Mouse (Mus musculus) heart, adult 9 months (tissue): ENCODE data around the gene Lipc.
"Not testable (repeated sequence)": the region's sequence is repeated elsewhere in the genome, so short reads cannot be mapped to it uniquely, and the experiment has no call there.

Experiments used
- DNase-seq, 2 experiments: peaks; one replicate each; pipeline ENCODE4 v3.0.0; 2022; ENCODE audit warnings: low spot score in 2 of 2

Gene Lipc

DNA sequence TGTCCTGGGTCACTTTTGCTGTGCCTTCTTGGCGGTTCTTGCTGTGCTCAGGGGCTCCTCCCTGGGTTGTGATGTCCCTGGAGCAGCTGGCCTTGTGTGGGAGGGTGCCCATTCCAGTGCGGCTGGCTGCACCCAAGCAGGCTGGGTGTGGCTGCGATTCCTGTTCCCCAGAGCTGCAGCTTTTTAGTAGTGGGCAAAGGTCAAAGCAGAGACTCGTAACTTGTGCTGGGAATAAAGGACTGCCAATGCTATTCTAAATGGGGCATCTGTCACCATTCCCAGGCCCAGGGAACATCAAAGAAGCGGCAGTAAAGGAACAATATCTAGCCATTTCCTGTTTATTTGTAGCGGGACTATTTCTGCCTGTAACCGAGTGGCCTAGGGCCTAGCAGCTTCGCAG, 88.7 kb downstream of the Lipc start:
- peak; percentile 34 to 48 for DNase-seq

DNA sequence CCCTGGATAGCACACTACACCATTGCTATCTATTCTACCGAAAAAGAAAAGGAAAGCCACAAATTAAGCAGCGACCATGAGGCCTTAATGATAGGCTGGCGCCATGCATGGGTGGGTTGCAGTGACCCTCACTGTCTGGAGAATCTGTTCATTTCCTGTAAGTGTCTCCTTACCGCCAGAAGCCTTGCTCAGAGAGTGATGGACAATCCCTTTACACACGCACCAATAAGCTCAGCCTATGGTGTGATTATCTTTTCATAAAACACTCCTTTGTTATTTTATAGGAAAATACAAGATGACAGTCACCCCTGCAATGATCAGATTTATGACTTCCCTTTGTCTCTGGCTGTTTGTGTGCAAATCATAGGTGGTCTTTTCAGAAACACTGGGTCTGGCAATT, 92.8 kb downstream of the Lipc start:
- DNase-seq: no peak

DNA sequence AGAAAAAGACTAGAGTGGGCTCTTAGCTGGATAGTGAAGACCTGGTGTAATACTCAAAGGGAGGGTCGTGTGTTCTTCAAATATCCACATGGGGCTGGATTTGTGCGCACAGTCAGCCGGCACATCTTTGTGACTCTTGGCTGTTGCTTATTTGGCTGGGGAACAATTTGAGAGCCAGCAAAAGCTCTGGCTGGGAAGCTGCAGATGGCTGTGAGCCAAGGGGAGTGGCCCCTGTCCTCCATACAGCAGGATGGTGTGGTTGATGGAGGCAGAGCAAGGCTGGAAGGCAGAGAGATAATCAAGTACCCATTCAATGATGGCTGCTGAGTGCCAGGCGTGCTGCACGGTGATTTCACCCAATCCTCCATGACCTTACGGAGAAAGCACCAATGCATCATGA, 96.2 kb downstream of the Lipc start:
- peak in 1 of 2 experiments; percentile 28 for DNase-seq

DNA sequence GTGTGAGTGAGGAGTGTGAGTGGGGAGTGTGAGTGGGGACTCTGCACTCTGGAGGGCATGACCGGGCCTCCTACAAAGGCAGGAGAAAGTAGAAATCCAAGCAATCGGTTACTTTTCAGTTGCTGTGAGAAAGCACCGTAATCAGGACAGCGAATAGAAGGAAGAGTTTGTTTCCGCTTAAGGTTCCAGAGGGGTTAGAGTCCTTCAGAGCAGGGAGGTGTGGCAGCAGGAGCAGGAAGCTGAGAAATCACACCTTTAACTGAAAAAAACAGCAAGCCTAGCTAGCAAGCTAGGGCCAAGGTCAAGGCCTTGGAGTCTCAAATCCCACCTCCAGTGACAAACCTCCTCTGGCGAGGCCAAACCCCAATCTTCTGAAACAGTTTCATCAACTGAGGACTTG, 97.1 kb downstream of the Lipc start:
- no peak for DNase-seq

DNA sequence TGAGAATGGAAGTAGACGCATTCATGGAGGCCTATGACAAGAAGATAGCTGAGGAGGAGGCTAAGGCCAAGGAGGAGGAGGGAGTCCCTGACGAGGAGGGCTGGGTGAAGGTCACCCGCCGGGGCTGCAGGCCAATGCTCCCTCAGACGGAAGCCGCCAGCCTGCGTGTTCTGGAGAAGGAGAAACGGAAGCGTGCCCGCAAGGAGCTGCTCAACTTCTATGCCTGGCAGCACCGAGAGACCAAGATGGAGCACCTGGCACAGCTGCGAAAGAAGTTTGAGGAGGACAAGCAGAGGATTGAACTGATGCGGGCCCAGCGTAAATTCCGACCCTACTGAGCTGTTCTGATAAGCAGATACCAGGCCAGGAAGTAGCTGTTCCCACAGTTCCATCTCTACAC, 98.9 kb downstream of the Lipc start:
- DNase-seq: not testable (repeated sequence)

DNA sequence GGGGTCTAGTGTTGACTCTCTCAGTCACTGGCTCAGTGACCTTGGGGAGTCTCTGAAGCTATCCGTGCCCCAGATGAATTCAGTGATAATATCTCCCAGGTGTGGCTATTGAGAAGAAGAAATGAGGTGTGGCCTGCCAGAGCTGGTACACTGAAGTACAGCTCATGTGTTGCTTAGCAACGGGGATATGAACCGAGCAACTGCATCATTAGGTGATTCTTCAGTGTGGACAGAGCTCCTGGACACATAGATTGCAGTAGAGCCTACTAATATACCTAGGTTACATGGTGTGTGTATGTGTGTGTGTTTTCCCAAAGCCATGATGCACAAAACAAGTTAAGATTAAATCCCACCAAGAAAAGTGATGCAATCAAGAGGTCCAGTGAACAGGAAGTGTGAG, 100.5 kb downstream of the Lipc start:
- DNase-seq: no peak

DNA sequence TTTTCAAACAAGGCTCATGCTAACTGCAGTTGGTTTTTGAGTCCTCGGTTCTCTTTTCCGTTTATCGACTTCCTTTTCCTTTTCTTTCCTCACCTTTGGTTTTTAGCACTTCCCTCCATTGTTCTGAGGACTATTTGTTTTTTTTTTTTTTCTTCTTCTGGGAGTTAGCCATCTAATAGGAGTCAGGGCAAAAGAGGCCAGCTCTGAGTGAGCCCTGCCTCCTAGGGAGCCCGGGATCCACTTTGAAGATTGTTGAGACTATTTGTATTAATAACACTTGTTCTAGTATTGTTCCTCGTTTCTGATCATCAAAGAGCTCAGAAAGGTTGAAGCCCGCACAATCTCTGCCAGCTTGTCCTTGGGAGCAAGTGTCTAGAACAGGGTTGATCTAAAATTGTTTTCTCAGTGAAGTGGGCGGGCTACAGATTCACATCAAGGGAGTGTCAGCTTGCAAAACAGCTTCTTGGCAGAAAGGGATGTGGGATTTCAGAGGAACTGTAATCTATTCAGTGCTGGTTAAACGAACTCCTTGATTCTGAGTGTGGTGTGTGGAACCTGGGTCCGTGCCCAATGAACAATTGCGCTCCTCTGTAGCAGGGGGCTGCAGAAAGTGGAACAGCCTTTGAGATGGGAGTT, 103.8 kb downstream of the Lipc start:
- peak; percentile 30 for DNase-seq

DNA sequence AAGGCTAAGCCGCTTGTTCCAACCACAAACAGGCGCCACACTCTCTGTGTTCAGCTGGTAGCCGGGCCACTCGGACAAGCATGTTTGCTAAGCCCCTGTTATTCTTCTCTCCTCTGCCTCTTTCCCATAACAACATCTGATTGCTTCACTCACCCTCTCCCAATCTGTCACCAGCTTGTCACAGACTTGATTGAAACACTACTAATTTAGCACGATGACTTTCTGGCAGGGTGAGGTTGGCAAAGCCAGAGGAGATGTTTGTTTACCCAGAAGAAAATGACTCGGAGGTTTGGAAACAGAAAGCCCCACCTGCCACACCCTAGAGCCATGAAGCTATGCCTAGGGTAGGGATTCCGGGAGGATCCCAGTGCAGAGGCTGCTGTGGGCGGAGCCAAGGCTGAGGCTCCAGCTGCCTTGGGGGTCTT, 104.4 kb downstream of the Lipc start:
- peak; percentile 34 to 40 for DNase-seq

DNA sequence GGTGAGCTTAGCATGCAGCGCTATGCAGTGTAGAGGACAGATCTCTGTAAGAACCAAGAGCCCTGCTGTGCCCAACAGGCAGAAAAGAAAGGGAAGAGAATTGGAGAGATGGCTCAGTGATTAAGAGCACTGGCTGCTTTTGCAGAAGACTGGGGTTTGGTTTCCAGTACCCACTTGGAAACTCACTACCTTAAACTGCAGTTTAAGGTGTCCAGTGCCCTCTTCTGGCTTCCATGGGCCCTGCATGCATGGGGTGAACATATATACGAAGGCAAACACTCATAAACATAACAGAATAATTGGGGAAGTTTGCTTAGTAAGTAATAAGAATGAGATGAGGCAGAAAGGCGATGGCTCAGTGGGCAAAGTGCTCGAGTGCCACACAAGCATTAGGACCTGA, 108.8 kb downstream of the Lipc start:
- no peak for DNase-seq

DNA sequence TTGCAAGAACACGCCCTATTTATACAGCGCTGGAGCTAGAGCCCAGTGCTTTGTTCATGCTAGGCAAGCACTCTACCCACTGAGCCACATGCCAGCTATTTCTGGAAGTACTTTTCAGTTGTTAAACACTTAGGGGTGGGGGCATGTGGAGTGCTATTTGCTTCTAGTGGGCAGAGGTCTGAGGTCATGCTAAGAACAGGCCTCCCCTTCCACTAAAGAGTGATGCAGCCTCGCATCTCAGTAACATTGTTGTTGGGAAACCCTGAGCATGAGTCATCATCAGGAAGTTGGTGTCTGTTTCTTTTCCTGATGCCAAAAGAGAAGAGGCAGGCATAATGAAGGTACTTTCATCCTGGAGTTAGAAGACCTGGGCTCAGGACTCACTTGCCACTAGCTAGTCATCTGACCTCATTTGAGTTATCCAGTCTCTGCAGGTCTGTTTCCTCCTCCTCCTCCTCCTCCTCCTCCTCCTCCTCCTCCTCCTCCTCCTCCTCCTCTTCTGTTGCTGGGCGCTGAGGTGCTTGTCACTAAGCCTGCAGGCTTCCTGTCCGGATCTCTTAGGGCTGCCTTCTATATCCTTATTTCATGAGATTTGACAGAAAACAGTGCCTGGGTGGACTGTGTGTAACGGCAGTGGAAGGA, 109.6 kb downstream of the Lipc start:
- DNase-seq: peak; percentile 24 to 29

DNA sequence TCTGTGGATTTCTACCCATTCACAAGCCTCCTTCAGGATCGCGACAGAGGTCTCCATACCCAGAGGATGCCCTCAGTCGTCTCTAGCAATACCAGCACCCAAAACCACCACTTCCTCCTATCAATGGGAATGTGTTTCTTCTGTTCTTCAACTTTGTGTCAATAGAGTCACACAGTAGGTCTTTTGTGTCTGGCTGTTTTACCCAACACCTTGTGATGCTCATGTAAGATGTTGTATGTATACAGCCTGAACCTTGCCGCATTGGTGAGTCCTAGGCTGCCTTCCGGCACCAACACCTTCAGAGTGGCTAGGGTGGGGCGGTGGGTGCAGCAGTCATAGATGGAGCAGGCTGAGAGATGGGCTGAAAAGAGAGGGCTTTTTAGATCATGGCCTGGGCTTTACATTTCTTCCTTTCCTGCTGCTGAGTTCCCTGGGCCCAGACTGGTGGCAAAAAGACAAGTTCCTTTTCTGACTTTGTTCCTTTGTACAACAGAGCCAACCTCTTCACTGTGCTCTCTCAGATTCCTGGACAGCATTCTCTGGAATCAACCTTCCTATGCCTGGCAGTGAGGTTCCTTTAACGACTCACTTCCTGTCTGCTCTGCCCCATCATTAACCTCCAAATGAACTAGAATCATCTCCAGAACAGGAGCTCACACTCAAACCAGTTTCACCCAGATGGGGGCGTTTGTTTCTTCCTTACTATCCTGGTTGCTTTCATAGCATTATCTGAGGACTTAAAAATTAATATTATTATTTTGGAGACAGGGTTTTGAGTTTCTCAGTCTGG, 110.4 kb downstream of the Lipc start:
- no peak for DNase-seq

DNA sequence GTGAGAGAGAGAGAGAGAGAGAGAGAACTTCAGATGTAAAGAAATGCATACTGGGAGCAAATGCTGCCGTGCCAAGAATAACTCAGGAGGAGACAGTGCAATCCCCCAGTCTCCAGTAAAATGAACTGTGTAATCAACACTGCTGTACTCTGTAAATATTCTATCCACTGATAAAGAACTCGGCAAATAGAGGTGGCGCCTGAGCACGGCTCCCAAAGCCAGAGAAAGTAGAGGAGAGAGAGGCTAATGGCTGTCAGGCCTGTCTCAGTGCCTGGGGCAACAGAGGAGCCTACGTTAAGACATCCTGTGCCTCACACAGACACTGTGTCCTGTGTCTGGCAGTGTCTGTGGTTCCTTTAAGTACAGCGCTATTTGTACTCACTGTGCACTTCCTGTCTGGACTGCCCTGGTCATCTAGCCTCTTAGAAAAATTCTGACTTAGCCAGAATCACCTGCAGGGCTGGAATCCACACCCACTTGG, 111.1 kb downstream of the Lipc start:
- peak; percentile 17 to 33 for DNase-seq

DNA sequence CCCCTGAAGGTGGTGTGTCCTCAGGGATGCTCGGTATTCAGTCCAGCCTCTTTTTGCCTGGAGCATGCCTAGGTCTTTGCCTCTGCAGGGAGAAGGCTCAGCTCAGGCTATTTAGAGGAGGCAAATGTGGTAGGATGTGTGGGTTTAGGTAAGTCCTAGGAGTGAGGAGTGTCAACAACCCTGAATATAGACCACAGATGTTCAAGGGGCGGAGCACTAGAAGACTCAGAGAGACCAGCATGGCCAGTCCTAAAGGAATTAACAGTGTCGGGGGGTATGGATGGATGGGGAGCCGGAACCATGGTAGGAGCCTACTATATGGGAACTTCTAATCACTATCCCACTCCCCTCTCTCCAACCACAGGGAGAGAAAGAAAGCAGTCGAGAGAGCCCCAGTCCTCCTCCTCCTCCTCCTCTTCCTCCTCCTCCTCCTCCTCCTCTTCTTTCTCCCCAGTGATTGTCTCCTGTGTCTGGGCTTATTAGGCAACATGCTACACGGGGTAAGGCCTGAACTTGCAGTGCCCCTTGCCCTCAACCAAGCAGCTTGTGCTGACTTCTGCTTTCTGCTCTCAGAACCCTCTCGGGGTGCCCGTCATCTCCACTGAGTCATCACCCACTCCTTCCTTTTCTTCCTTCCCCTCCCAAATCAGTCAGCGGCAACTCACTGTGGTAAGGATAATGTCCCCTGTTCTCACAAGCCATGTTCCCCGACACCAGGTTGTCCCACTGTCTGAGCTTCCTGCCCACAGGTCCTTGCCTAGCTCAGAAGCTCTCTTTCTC, 113.7 kb downstream of the Lipc start:
- DNase-seq: peak; percentile 34 to 55

DNA sequence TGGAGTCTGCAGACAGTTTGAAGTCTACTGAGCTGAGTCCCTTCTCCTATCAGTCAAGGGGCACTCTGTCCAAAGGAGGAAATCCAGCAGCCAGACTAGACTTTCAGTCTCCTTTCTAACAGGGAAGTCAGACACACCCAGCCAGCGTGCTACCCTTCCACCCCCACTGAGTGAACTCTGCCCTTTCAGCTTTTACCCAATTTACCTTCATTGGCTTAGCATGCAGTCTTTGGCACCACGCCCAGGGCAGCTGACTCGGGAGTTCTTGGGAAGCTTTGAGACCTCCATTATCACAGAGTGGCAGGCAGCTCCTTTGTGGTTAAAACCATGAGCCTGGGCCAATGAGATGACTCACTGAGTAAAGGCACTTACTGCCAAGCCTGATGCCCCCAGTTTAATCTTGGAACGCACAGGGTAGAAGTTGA, 117.3 kb downstream of the Lipc start:
- DNase-seq: peak; percentile 76 to 77

DNA sequence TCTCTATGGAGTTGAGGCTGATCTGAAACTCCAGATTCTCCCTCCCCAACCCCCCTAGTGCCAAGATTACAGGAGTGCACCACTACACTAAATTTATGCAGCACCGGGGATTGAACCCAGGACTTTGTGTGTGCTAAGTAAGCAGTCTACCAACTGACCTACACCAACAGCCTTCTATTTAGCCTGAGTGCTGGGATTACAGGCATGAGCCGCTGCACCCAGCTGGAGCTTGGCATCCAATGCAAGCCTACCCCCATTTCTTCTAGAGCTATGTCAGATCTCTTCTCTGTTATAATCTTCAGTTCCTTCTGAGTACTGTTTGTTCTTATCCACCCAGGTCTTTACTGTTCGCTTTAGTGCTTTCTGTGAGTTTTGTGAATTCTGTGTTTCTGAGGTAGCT, 117.8 kb downstream of the Lipc start:
- DNase-seq: no peak

DNA sequence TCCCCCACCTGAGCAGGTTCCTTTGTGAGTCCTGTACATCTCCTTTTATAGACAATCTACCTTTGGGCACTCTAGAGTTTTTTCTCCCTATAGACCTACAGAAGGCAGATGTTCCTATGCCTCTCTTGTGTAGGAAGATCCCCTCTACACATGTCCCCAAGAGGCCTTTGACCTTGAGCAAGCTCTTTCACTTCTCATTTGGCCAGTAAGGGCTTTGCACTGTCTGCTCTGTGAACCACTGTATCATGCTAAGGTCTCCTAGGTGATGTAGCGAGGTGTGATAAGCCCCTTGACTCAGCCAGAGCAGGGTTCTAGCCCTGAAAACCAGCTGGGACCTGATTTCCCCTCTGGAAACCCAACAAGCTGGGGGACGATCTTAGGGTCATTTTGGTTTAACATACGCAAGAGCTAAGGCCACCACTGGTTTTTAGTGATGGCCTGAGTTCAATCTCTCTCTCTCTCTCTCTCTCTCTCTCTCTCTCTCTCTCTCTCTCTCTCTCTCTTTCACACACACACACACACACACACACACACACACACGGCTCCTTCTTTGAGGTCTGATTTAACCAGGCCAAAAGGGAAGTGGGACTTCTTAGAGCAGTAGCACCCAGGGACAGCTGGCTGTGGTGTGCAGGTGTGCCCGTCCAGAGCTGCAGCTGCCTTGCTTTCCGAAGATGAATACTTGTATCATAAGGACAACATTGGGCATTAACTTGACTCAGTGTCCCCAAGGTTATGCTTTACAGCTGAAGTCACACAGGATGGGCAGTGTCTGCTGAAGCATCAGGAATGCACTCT, 118.7 kb downstream of the Lipc start:
- DNase-seq: no peak

DNA sequence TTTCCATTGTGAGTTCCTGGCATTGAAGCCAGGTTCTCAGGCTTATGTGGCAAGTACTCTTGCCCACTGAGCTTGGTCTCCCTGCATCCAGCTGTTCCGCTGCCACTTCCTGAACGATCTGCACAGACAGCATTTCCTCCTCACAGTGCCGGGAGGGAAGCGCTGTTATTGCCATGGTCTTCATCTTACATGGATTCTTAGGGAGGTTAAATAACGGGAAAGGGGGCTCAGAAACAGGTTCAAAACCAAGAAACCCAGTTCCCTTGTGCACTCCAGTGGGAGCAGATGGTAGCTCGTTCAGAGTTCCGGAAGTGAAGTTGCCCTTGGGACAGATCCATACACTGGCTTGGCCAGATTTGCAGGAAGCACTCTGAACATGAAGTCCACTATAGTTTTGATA, 119.8 kb downstream of the Lipc start:
- peak in 1 of 2 experiments; percentile 15 for DNase-seq

DNA sequence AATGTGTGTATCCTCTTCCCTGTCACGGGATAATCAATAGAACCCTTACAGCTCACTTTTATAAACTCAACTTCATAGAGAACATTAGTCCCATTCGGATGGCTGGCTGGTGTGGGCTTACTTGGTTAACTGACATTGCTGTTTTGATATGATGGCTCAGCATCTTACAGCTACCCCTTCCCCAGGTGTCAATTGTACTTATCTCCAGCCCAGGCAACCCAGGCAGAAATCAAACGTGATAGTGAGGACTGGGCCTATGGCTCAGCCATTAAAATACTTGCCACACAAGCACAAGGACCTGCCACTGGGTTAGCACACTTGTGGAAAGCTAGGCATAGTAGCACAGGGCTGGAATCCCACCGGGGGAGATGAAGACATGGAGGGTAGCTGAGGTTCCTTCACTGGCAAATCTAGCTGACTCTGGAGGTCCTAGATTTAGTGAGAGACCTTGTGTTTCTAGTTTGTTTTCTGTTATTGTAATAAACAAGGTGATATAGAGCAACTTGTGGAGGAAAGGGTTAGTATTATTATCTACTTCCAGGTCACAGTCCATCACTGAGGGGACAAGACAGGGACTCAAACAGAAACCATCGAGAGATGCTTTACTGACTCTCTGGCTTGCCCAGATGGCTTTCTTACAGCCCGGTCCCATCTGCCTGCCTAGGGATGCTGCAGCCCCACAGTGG, 121.0 kb downstream of the Lipc start:
- no peak for DNase-seq

DNA sequence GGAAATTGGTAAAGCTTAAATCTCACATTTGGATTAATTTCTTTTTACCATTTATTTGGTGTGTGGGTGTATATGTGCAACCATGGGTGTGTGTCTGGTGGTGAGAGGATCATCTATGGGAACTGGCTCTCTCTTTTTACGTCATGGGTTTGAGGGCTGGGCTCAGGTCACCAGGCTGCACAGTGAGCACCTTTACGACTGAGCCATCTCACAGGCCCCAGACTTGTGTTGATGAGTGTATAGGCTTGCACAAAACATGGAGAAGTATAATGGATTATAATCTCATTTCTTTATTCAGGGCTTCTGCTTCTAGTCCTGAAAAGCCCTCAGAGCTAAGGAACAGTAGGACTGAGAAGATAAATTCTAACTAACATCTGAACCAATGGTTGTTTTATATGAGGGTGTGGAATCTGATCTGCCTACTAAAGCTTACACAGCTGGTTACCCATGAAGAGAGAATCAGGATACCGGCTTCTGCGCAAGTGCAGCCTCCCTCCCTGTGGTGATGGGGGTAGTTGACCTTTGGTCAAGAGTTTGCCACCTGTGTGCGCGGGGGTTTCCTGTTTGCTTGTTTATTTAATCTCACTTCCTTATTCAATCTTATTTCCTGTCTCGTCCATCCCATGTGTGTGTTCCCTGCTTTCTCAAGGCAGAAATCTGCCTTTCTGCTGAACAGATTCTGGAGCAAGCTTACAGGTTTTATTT, 122.1 kb downstream of the Lipc start:
- no peak for DNase-seq

DNA sequence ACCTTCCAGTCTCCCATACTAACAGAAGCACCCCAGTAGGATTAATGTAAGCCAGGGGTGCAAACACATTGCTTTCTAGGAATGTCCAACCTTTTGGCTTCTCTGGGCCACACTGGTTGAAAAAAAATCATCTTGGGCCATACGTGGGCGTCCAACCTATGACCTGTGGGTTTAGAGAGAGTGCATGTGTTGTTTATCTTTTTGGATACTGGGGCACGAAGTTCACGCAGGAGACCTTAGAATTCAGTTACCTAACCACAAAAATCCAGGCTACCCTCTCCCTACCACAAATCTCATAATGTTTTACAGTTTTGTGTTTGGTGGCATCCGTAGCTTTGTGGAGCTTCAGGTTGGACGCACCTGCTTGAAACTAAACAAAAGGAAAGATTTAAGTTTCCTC, 124.1 kb downstream of the Lipc start:
- no peak for DNase-seq
